Mouse (Mus musculus) cerebellum, adult 11 months (tissue): ENCODE measurements around the gene Ero1l.

Source experiments
- DNase-seq: peaks from one replicate; pipeline ENCODE4 v3.0.0; 2022

The Ero1l gene

DNA sequence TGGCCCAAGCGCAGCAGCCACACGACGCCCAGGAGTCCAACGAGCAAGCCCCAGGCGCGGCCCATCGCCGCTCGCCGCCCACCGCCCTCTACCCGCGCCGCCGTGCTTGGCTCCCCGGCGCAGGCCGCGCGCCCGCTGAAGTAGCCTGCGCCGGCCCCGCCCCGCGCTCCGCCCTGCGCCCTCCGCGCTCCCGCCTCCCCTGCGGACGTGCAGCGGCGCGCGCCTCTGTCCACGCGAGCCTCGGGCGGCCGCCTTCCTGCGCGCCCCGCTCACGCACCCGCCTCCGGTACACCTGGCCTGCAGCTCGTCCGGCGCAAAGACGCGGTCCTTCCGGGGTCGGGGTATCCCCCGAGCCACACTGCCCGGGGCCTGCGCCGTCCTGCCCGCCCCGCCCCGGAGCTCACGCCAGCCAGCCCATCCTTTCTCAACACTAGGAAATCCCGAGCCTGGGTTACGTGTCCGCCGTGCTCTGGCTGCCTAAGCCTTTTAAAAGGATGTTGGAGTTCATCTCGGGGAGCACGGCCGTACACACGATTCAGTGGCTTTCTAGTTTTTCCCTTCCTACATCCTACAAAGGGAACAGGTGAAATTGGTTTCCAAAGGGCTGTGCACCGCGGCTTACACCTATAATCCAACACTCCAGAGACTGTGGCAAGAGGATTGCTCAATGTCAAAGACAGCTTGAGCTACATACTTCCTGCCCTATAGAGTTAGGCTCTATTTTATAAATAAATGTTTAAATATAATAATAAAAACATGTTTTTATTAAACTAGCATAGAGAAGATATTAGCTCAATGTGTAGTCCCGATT, at the start of gene Ero1l:
Gene Ero1l, minus strand, starts transcription at position 346 of the 811 bp plus-strand sequence.
- peak; percentile 83 for DNase-seq

DNA sequence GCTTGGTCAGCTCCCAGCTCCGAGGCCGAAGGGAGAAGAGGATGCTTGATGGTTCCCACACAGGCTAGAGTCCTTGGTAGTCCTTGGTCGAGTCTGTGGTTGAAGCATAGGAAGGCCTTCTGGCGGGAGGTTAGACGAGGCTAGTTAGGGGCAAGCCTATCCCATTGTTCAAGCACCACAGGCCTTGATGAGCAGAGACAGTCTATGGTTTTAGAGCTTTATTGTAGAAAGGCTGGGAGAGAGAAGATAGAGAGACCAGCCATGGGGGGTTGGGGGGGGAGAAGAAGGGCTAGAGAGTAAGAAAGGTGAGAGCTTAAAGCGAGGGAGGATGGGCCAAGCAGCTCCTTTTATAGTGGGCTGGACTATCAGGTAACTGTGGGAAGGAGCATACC, 46.6 kb upstream of the Ero1l start:
- no peak for DNase-seq

DNA sequence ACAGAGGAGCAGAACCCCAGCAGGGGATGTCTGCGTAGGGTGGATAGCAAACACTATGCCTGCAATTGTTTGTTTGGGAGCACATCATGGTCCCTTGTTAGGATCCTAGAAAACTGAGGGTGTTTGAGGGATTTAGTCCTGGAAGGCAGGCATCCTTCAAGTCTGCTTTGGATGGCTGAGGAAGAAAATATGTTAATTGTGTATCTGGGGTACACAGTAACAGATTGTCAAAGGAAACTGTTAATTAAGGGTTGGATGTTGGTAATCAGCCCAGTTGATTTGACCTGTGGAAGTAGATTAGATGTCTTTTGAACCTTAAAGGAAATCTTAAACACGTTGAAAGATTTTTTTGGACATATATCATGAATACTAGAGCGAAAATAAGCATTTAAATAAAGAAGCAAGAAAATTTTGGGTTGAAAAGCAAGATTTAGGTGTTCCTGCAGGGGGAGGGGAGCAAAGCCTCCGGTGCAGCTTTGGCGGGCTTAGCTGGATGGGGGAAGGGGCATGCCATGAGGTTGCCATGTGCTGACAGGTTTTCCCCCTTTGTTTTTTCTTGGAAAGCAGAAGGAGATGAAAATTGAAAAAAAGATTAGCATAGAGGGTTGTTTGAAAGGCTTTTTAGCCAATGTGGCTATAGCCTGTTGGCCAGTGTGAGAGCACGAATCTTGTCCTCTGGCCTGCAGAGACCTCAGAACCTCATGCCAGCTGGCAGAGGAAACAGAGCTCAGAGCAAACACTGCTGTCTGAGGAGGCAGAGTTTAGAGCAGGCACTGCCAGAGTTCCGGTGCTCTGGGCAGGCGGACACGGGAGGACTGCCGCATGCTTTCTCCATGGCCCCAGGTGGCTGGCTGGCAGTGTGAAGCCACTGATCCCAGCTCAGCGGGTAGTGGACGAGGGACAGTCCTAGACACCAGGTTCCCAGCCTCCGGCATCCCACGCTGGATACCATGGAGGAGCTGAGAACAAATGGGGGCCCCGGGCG, 45.9 kb upstream of the Ero1l start:
- DNase-seq = peak; percentile 56

DNA sequence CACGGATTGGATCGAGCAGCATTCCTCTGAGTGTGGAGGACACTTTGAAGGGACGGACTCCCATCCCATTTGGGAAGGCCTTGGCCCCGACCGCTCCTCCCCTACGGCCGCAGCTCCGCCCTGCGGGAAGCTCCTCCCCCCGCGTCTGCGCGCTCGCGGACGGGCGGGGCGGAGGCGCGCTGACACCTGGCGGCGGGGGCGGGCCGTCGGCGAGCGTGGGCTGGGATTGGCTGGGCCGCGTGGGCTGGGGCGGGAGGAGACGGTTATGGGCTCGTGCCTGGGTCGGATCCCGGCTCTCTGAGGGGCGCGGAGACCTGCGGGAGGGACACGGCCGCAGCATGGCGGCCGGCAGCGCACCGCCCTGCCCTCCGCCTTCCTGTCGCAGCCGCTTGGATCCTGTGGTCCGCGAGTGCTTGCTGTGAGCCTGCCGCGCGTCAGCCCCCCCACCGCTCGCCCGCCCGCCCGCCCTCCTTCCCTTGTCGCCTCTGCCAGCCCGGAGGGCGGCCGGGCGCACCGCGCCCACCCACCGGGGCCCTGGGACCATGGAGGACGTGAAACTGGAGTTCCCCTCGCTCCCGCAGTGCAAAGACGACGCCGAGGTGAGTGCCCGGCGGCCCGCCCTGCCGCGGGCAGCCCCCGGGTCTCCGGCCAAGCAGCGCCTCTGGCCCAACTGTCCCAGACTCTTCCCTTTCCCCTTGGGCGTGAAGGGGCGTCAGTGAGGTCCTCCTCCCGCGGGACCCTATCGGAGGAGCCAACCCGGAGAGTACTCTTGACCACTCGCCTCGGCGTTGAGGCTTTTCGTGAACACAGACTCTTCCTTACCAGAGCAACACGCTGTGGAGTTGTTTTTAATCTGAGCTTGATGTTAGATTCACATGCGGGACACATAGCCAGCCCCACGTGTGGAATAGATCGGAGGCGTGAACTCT, 32.6 kb upstream of the Ero1l start, which contains the start of gene Styx:
Gene Styx, plus strand, starts transcription at position 163 of the 929 bp plus-strand sequence.
- peak; percentile 95 for DNase-seq

DNA sequence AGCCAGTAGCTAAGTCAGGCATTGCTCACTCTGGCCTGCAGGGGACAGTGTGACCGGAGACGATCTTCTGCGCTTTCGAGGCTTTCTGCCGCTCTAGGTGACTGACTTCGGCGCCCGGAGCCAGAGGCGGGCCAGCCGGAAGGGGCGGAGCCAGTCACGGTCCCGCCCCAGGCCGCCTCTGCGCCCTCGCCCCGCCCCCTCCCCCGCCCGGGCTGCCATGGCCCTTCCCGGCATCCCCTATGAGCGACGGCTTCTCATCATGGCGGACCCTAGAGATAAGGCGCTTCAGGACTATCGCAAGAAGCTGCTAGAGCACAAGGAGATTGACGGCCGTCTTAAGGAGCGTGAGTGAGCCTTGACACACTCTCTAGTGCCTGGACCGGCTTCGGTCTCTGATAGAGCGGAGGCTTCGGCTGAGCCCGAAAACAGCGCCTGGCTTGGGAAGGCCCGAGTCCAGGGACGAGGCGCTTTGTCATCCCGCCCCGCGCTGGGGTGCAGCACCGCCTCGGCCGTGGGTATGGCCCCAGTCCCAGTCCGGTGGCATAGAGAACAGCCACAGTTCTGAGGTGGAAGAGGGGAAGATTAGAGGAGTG, 11.1 kb upstream of the Ero1l start, which contains the start of gene Psmc6:
Gene Psmc6, plus strand, starts transcription at position 200 of the 593 bp plus-strand sequence.
- peak; percentile 89 for DNase-seq

DNA sequence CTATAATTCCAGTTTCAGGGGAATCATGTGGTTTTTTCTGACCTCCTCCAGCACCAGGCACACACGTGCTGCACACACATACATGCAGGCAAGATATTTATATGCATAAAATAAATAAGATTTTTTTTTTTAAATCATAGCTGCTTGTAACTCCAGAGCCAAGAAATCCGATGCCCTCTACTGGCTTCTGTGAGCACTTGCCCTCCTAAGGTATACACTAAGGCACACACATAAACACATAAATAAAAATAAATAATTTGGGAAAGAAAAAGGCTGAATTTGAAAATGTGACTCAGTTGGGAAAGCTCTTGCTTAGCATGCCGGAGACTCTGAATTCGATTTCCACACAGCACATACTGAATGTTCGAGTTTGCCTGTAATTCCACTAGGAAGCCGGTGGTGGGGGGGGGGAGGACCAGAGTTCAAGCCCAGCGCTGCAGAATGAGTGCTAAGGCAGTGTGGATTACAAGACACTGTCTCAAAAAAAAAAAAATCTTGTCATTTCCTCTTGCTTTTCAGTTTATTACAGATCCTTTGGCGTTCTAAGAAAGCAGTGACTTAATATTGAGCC, 10.5 kb upstream of the Ero1l start:
- no peak for DNase-seq

DNA sequence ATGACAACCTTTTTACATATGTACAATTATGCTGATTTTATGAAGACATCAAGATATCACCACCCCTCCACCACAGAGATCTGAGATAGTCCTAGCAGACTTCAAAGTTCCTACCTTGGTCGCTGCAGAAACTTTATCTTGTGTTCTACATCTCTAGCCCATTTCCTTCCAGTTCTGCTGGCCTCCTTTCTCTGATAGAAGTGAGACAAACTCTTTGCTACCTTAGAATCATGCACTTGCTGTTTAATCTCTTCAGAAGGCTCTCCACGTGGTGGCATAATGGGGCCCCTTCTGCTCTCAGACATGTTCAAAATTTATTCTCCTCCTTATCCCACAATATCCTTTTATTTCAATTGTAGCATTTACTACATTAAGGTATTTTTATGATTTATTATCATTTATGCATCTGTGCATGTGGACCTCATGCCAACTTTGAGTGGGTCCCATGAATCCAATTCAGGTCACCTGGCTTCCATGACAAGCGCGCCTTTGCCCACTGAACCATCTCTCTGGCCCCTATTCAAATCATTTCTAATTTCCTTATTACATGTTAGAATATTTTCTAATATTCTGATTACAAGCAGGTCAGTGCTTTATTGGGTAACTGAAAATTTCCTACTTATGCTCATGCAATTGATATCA, 9.6 kb upstream of the Ero1l start:
- DNase-seq = no peak

DNA sequence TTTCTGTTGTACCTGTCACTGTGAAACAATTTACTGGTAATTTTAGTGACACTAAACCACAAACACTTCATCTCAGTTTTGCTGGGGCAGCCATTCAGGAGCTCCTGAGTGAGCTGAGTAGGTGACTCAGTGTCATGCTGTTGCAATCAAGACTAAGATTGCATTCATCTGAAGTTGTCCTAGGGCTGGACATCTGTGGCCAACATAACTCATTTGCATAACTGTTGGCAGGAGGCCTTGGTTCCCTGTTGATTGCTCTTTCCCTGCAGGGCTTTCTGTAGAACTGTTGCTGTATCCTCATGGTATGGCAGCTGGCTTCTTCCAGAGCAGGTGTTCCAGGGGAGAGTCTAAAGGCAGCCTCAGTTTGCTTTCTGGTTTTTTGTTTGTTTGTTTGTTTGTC, 6.9 kb upstream of the Ero1l start:
- no peak for DNase-seq

DNA sequence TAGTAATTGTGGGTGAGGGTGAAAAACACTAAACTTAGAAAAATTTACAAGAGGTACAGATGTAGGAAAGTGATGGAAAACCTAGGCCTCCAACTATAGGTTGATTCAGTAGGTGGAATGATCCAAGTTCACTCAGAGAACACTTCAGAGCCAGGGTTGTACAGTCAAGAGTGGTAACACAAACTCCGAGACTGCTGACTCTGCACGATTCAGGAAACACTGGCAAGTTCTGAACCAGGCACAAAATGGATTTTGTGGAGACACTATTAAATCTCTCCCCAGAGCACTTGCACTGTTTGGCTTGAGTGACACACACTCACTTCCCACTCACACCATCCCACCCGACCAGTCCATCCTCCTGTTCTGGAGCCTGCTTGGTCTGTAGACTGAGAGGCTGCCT, 4.7 kb upstream of the Ero1l start:
- DNase-seq = no peak

DNA sequence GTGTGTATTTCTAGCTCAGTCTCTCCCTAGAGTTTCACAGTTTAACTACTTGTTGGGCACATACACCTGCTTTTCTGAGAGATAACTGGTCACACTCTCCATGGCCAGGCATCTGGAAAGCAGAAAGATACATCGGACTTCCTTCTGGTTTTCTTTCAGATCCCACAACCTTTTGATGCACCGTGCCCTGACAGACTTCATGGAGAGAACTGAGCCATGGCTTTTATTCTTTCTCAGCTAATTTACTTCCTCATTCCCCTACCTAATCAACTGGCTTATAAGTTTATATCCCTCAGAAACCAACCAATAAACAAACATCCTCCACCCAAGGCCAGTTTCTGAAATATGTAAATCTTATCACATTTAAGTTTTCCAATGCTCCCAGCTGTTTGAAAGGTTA, 3.9 kb upstream of the Ero1l start:
- DNase-seq = no peak

DNA sequence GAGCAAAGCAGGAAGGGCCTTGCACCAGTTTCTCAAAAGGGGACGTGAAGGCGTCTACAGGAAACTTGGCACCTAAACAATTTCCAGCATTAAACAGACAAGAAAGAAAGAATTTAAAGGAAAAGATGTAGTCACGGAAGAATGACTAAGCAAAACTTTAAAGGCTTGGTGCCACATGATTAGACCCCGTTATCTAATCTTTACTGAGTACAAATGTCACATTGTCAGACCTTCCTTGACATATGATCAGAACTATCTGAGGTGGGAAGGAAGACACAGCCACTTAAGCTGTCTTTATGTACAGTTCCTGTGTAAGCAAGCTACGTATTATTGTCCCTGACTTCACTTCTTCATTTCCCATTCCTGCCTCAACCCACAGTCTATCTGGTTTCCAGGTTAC, 3.1 kb upstream of the Ero1l start:
- DNase-seq = no peak

DNA sequence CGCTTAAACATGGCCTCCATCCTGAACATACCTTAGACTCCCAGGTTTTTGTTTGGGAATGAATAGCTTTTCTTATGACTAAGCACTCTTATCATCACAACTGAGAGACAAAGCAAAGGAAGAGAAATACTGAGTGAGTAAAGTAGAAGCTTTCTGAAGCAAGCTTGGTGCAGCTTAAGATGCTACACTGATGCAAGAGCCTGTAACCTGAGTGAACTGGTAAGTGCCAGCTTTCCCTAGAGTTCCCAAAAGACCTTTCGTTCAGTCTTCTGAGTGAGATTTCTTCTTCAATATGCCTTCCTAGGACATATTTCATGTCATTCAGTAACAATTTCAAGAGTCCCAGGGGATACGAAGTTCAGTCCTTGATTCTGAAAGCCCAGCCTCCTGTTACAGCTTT, 2.5 kb upstream of the Ero1l start:
- no peak for DNase-seq

DNA sequence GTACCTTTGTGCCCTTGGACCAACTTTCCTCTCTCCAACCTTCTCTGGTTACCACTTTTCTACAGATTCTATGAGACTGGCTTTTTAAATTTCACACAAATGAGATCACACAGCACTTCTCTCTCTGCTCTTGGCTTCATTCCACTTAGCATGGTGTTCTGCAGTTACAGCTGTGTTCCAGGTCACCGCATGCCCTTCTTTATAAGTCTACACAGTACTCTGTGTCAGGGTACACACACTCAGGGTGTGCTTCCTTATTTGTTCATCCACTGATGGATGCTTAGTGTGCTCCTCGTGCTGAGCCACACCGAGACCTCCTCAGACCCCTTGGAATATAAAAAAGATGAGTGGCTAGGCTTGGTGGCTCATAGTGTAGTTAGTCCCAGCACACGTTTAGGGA, 1.5 kb upstream of the Ero1l start:
- DNase-seq = no peak

DNA sequence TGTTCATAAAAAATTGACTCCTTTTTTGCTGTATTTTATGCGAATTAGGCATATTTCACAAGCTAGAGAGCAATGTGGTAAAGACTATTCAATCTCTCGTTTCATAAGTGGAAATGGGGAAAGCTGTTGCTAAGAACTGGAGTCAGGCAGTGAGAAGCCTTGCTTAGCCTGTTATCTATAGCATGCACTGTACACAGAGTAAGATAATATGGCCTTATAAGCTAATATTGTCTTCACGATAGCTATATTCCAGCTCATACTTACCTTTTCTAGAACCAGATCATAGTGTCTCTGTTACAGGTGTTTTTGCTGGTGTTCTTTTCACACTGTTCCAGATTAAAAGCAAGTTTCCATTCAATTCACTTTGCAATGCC, 653 bp upstream of the Ero1l start:
- no peak for DNase-seq

DNA sequence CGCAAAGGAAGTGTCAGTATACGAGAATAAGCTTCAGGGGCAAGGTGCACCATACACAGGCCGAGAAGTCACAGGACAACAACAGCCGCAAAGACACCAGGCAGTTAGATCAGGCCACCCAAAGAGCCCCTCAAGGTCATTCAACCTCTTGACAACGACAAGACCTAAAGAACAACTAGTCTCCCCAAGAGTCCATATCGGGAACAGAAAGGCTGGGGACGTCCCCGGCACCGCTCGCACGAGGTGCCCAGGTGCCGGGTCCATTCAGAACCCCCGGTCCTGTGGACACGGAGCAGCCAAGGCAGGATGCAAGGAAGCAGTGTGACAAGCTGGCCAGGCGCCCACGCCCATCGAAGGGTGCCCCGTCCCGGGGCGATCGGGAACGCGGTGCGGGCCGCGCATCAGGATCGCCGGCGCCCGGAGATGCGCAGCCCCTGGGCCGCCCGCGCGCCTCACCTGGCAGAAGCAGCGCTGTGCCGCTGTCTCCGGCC, 605 bp downstream of the Ero1l start:
- no peak for DNase-seq

DNA sequence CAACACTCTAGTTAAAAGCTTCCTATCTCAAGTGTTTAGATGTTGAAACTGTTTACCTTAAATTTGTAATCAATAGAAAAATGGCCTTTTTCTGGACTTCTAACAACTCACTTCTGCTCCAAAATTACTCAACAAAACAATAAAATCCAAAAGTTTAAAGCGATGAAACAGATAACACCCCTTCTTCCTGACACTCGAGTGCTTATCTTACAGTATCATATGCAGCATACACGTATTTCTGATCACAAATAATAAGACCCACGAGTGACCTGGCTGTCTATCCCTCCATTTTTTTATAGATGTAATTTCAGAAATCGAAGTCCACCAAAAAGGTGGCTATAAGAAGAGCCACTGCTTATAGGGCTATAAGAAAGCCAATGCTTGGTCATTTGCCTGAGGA, 1.6 kb downstream of the Ero1l start:
- DNase-seq = no peak

DNA sequence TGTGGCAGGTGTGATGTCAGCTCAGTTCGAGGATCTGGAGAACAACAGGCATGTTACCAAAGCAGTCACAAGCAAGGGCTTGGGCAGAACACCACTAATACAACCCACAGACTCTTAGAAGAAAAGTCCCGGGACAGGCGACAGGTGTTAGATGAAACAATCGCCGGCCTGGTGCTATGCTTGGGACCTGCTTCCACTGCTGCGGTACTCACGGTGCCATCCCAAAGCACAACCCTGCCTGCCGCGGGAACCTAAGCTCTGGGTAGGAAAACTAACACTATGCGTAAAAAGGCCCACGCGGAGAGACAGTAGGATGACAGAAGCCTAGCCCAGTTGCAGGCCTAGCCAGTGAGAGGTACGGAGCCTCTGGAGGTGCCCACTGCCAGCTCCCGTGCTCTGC, 8.5 kb downstream of the Ero1l start:
- DNase-seq = no peak

DNA sequence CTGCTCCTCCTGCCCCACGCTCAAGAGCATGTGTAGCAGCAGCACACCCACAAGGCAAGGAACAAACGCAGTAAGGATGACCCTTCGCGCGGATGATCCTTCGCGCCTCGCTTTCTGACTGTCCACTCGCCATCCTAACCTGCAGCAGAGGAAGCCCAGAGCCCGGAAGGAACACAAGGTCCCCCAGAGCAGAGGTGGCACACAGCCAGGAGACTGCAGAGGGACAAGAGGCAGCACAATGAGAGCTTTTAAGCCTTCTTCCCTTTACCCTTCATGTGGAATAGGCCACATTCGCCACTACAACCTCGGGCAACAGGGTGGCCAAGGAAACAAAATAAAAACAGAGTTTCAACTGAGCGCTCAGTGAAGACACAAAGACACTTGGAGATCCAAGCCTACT, 8.9 kb downstream of the Ero1l start:
- DNase-seq = peak; percentile 28

DNA sequence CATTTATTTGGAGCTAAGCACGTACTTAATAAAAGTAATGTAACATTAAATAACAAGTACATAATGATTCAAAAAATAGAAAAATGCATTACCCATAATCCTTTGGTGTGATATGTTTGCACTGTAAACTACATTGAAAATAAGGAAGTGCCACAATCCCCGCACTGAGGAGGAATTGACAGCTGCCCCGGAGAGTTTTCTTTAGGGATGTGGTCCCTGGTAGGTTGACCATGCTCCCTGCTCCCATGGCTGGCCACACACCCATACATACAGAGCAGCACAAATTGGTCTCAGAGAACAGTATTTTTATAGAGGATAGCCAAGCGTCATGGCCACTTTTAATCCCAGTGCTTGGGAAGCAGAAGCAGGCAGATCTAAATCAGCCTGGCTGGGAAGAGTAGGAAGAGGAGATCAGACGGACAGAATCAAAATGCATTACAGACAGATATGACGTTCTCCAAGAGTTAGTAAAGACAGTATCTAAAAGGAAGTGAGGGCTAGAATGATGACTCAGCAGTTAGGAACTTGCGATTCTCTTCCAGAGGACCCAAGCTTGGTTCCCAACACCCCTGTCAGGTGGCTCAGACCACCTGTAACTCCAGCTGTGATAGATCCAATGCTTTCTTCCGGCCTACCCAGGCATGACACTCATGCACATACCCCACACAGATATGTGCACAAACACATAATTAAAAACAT, 10.8 kb downstream of the Ero1l start:
- no peak for DNase-seq

DNA sequence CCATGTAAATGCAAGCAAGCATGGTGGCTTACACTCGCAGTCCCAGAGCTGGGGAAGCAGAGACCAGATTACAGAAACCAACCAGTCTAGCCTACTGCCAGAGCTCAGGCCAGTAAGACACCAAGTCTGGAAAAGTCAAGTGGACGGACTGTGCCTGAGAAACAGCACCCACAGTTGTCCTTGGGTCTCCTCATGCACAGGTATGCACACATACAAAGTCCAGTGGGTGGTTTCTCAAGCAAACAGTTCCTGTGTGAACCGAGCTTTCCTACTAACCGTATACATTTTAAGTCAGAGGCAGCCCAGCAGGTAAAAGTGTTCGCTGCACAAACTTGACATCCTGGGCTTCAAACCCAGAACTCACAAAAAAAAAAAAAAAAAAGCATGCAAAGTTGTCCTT, 12.7 kb downstream of the Ero1l start:
- DNase-seq = no peak

DNA sequence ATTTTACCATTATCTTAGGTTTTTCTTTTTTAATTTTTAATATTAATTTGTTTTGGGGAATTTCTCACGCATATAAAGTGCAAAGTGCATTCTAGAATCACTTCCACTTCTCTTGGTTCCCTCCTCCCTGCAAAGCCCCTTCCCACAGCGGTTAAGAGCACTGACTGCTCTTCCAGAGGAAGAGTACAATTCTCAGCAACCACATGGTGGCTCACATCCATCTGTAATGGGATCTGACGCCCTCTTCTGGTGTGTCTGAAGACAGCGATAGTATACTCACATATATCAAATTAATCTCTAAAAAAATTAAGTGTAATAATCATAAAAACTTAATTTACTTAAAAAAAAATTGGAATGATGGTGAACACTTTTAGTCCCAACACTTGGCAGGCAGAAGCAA, 14.2 kb downstream of the Ero1l start:
- DNase-seq = no peak
